Mouse (Mus musculus) liver, adult 2 months (tissue): Measurements from ENCODE around the gene Abcb4.

Source experiments
- CTCF ChIP-seq: fragments of 200-500 bp; IDR thresholded peaks from 2 replicates; pipeline ENCODE4 v1.5.1; 2011; ENCODE audit warnings: low read depth, low read length, control low read depth
- POLR2A ChIP-seq: fragments of 200-500 bp; IDR thresholded peaks from 2 replicates; pipeline ENCODE4 v1.6.1; 2011; ENCODE audit warnings: low read length, control low read depth; ENCODE audit not compliant: insufficient read depth; ENCODE audit errors: extremely low read depth

GRCm38 (mm10) chr5:8955544-8955943 lies 62.0 kb downstream of the Abcb4 start:
- TF ChIP-seq POLR2A (no peak), CTCF (no peak)
